Mouse (Mus musculus): ENCODE measurements around the gene Txndc2. TPM values are rescaled to one million over a fixed set of nuclear protein-coding genes. Genes with fewer than 3 reads are reported as not detected.
"Not testable (repeated sequence)": the region's sequence is repeated elsewhere in the genome, so short reads cannot be mapped to it uniquely, and the experiment has no call there.

The Txndc2 gene
- polyA plus RNA-seq, 1 experiment from 2014 or later = 0.09 TPM

GRCm38 (mm10) chr17:65649175-65649493 is 7.2 kb upstream of the Txndc2 start:
- H3K9ac ChIP-seq = no peak overlapping the region
- no peaks in the 10 kb centered on the region for H3K4me1 ChIP-seq
- 96% methylated on average over 2 of the region's 2 CpGs for WGBS
- no peaks in the 10 kb centered on the region for H3K27me3 ChIP-seq
- no peak overlapping the region for H3K4me2 ChIP-seq
- no peak overlapping the region for H3K4me3 ChIP-seq
- no peak overlapping the region for H3K27ac ChIP-seq
- no peaks in the 10 kb centered on the region for H3K9me3 ChIP-seq (replicated peaks)
- ATAC-seq = no peak
- H3K36me3 ChIP-seq (ENCODE audit: poor library complexity, severe bottlenecking) = peaks cover 14% of the 10 kb centered on the region; the same call in 1 of the 2 replicates

- no peak for ATAC-seq
- no peak overlapping the region for H3K4me3 ChIP-seq
- no peak overlapping the region for H3K4me2 ChIP-seq
- H3K9ac ChIP-seq = no peak overlapping the region
- peaks cover 11% of the 10 kb centered on the region; the same call in 1 of the 2 replicates for H3K36me3 ChIP-seq (ENCODE audit: poor library complexity, severe bottlenecking)
- H3K27ac ChIP-seq = no peak overlapping the region
- H3K27me3 ChIP-seq = no peaks in the 10 kb centered on the region
- 92% methylated on average over 9 of the region's 9 CpGs for WGBS
- no peaks in the 10 kb centered on the region for H3K4me1 ChIP-seq
- no peaks in the 10 kb centered on the region for H3K9me3 ChIP-seq (replicated peaks)
Observed at GRCm38 (mm10) chr17:65648371-65649174, 6.6 kb upstream of the Txndc2 start.

GRCm38 (mm10) chr17:65647961-65648360 is 6.0 kb upstream of the Txndc2 start:
- no peak overlapping the region for H3K27ac ChIP-seq
- no peak overlapping the region for H3K4me2 ChIP-seq
- no peak overlapping the region for H3K4me3 ChIP-seq
- no peak overlapping the region for H3K9ac ChIP-seq
- H3K36me3 ChIP-seq (ENCODE audit: poor library complexity, severe bottlenecking) = peaks cover 6% of the 10 kb centered on the region; the same call in 1 of the 2 replicates
- H3K9me3 ChIP-seq (replicated peaks) = no peaks in the 10 kb centered on the region
- H3K4me1 ChIP-seq = no peaks in the 10 kb centered on the region
- H3K27me3 ChIP-seq = no peaks in the 10 kb centered on the region
- ATAC-seq = no peak
- 66% methylated on average over 5 of the region's 5 CpGs for WGBS

- H3K27ac ChIP-seq = no peak overlapping the region
- no peaks in the 10 kb centered on the region for H3K4me1 ChIP-seq
- H3K9me3 ChIP-seq (replicated peaks) = no peaks in the 10 kb centered on the region
- no peak for ATAC-seq
- H3K27me3 ChIP-seq = no peaks in the 10 kb centered on the region
- 81% methylated on average over 6 of the region's 6 CpGs for WGBS
- no peak overlapping the region for H3K9ac ChIP-seq
- H3K4me3 ChIP-seq = no peak overlapping the region
- H3K4me2 ChIP-seq = no peak overlapping the region
- H3K36me3 ChIP-seq (ENCODE audit: poor library complexity, severe bottlenecking) = peaks cover 4% of the 10 kb centered on the region; the same call in 1 of the 2 replicates
Observed at GRCm38 (mm10) chr17:65647226-65647625, 5.3 kb upstream of the Txndc2 start.

GRCm38 (mm10) chr17:65643579-65643978 is 1.6 kb upstream of the Txndc2 start:
- Histone ChIP-seq H3K27me3 (no peaks in the 10 kb centered on the region), H3K4me1 (no peaks in the 10 kb centered on the region), H3K4me3 (no peak overlapping the region), H3K27ac (no peak overlapping the region), H3K4me2 (no peak overlapping the region), H3K9me3 (replicated peaks) (no peaks in the 10 kb centered on the region), H3K36me3 (ENCODE audit: poor library complexity, severe bottlenecking) (no peaks in the 10 kb centered on the region), H3K9ac (no peak overlapping the region)
- 85% methylated on average over 5 of the region's 5 CpGs for WGBS
- no peak for ATAC-seq

GRCm38 (mm10) chr17:65643051-65643521 is 1.1 kb upstream of the Txndc2 start:
- Histone ChIP-seq H3K27me3 (no peaks in the 10 kb centered on the region), H3K4me2 (no peak overlapping the region), H3K27ac (no peak overlapping the region), H3K9ac (no peak overlapping the region), H3K9me3 (replicated peaks) (no peaks in the 10 kb centered on the region), H3K4me1 (no peaks in the 10 kb centered on the region), H3K4me3 (no peak overlapping the region), H3K36me3 (ENCODE audit: poor library complexity, severe bottlenecking) (no peaks in the 10 kb centered on the region)
- WGBS = 38% methylated on average over 10 of the region's 10 CpGs
- no peak for ATAC-seq

GRCm38 (mm10) chr17:65642578-65642991 is 617 bp upstream of the Txndc2 start:
- Histone ChIP-seq H3K4me1 (no peaks in the 10 kb centered on the region), H3K4me3 (no peak overlapping the region), H3K27ac (no peak overlapping the region), H3K36me3 (ENCODE audit: poor library complexity, severe bottlenecking) (no peaks in the 10 kb centered on the region), H3K9ac (no peak overlapping the region), H3K4me2 (no peak overlapping the region), H3K9me3 (replicated peaks) (no peaks in the 10 kb centered on the region), H3K27me3 (no peaks in the 10 kb centered on the region)
- WGBS = 21% methylated on average over 5 of the region's 5 CpGs
- ATAC-seq = 0 out of 2 replicates have a peak, but pooled peaks have one; percentile 6

GRCm38 (mm10) chr17:65639144-65639543 is 2.8 kb downstream of the Txndc2 start:
- no peaks in the 10 kb centered on the region for H3K27me3 ChIP-seq
- H3K4me3 ChIP-seq = no peak overlapping the region
- ATAC-seq = no peak
- WGBS = 97% methylated on average over 1 of the region's 1 CpGs
- no peaks in the 10 kb centered on the region for H3K4me1 ChIP-seq
- no peak overlapping the region for H3K9ac ChIP-seq
- no peak overlapping the region for H3K27ac ChIP-seq
- H3K9me3 ChIP-seq (replicated peaks) = no peaks in the 10 kb centered on the region
- H3K36me3 ChIP-seq (ENCODE audit: poor library complexity, severe bottlenecking) = no peaks in the 10 kb centered on the region
- no peak overlapping the region for H3K4me2 ChIP-seq

- Histone ChIP-seq H3K4me2 (no peak overlapping the region), H3K36me3 (ENCODE audit: poor library complexity, severe bottlenecking) (no peaks in the 10 kb centered on the region), H3K27ac (no peak overlapping the region), H3K9me3 (replicated peaks) (no peaks in the 10 kb centered on the region), H3K27me3 (no peaks in the 10 kb centered on the region), H3K4me1 (no peaks in the 10 kb centered on the region), H3K4me3 (no peak overlapping the region), H3K9ac (no peak overlapping the region)
- no peak for ATAC-seq
- WGBS = 89% methylated on average over 14 of the region's 14 CpGs
Observed at GRCm38 (mm10) chr17:65635715-65636360, 6.1 kb downstream of the Txndc2 start.

- no peaks in the 10 kb centered on the region for H3K4me1 ChIP-seq
- no peak overlapping the region for H3K4me2 ChIP-seq
- 86% methylated on average over 6 of the region's 6 CpGs for WGBS
- no peaks in the 10 kb centered on the region for H3K27me3 ChIP-seq
- no peak overlapping the region for H3K4me3 ChIP-seq
- no peak for ATAC-seq
- H3K27ac ChIP-seq = no peak overlapping the region
- H3K9me3 ChIP-seq (replicated peaks) = no peaks in the 10 kb centered on the region
- H3K36me3 ChIP-seq (ENCODE audit: poor library complexity, severe bottlenecking) = no peaks in the 10 kb centered on the region
- no peak overlapping the region for H3K9ac ChIP-seq
Observed at GRCm38 (mm10) chr17:65629943-65630342, 12.0 kb downstream of the Txndc2 start.

GRCm38 (mm10) chr17:65628823-65629532 is 13.0 kb downstream of the Txndc2 start:
- not testable (repeated sequence) for ATAC-seq; H3K9ac ChIP-seq; H3K36me3 ChIP-seq (ENCODE audit: poor library complexity, severe bottlenecking); H3K4me3 ChIP-seq; H3K27ac ChIP-seq; H3K27me3 ChIP-seq; H3K4me1 ChIP-seq; H3K9me3 ChIP-seq (replicated peaks); H3K4me2 ChIP-seq
- WGBS = 82% methylated on average over 13 of the region's 13 CpGs

- no peaks in the 10 kb centered on the region for H3K27me3 ChIP-seq
- H3K4me2 ChIP-seq = no peak overlapping the region
- 92% methylated on average over 6 of the region's 6 CpGs for WGBS
Observed at GRCm38 (mm10) chr17:65626301-65626700, 15.7 kb downstream of the Txndc2 start.

More at GRCm38 (mm10) chr17:65626301-65626700, 15.7 kb downstream of the Txndc2 start:
- ATAC-seq = no peak
- Histone ChIP-seq H3K4me3 (no peak overlapping the region), H3K27ac (no peak overlapping the region), H3K9ac (no peak overlapping the region), H3K9me3 (replicated peaks) (no peaks in the 10 kb centered on the region; the same call in 1 of the 2 replicates), H3K36me3 (ENCODE audit: poor library complexity, severe bottlenecking) (no peaks in the 10 kb centered on the region), H3K4me1 (no peaks in the 10 kb centered on the region)
